Mouse (Mus musculus): Measurements from ENCODE around the gene Hoxc10. TPM values are rescaled to one million over a fixed set of nuclear protein-coding genes. Genes with fewer than 3 reads are reported as not detected.

Hoxc10 gene
- polyA plus RNA-seq, 1 experiment from 2014 or later = not detected

GRCm38 (mm10) chr15:102950877-102951276 lies 15.7 kb upstream of the Hoxc10 start:
- H3K4me2 ChIP-seq = no peak overlapping the region
- no peak overlapping the region for H3K4me3 ChIP-seq
- H3K27me3 ChIP-seq (replicated peaks) = peaks cover 100% of the 10 kb centered on the region
- no peak overlapping the region for H3K9ac ChIP-seq
- H3K27ac ChIP-seq = no peak overlapping the region
- no peak for ATAC-seq
- no peaks in the 10 kb centered on the region for H3K9me3 ChIP-seq (replicated peaks)
- no peaks in the 10 kb centered on the region for H3K36me3 ChIP-seq
- H3K4me1 ChIP-seq = no peaks in the 10 kb centered on the region
- 16% methylated on average over 2 of the region's 2 CpGs for WGBS (ENCODE audit: insufficient replicate concordance)

DNA sequence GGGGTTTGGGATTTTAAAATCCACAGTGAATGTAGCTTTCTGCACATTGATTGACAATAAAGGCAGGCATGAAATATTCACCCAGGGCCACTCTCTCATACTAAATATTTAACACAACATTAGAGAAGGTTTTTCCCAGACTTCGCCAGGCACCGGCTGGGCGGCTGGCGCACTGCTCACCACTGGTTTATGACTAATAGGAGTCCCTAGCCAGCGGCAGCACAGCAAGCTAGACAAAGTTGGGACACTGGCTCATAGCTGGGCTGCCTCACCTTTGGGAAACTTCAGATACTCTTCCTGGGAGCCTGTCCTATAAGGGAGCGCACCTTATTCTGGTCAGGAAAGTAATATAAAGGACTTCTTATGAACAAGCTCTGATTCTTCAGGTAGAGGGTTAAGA lies 13.0 kb upstream of the Hoxc10 start:
- H3K4me1 ChIP-seq = no peaks in the 10 kb centered on the region
- H3K27me3 ChIP-seq (replicated peaks) = peaks cover 100% of the 10 kb centered on the region
- no peak overlapping the region for H3K9ac ChIP-seq
- 10% methylated on average over 6 of the region's 6 CpGs for WGBS (ENCODE audit: insufficient replicate concordance)
- no peak overlapping the region for H3K27ac ChIP-seq
- H3K4me3 ChIP-seq = no peak overlapping the region
- H3K4me2 ChIP-seq = no peak overlapping the region
- H3K9me3 ChIP-seq (replicated peaks) = no peaks in the 10 kb centered on the region
- no peak for ATAC-seq
- no peaks in the 10 kb centered on the region for H3K36me3 ChIP-seq

DNA sequence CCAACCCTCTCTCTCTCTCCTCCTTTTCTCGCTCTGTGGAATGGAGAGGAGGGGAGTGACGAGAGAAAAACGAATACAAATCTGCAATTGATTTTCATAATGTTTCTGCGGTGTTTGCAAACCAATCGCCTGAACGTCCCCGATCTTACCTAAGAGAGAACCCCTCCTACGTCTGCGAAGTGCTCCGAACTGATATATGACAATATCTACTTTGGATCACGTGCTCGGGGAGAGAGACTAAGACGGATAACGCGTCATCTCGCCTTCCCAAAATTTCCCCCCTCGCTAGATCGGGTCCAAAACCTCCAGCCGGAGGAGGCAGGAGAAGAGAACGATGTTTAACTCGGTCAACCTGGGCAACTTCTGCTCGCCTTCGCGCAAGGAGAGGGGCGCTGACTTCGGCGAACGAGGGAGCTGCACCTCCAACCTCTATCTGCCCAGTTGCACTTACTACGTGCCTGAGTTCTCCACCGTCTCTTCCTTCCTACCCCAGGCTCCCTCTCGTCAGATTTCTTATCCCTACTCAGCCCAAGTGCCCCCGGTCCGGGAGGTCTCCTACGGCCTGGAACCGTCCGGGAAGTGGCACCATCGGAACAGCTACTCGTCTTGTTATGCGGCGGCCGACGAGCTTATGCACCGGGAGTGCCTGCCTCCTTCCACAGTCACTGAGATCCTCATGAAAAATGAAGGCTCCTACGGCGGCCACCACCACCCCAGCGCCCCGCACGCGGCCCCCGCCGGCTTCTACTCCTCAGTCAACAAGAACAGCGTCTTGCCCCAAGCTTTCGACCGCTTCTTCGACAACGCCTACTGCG lies 12.2 kb upstream of the Hoxc10 start, which contains the start of gene Hoxc11:
Hoxc11 (plus strand) TSS at position 236 of the 815 bp plus-strand sequence.
- H3K4me3 ChIP-seq = no peak within 1 kb of the TSS
- no peak for ATAC-seq
- no peak within 1 kb of the TSS for H3K9ac ChIP-seq
- H3K4me2 ChIP-seq = no peak within 1 kb of the TSS
- no peaks in the 10 kb centered on the region for H3K36me3 ChIP-seq
- 3% methylated on average over 57 of the region's 57 CpGs for WGBS (ENCODE audit: insufficient replicate concordance)
- H3K27me3 ChIP-seq (replicated peaks) = peaks cover 99% of the 10 kb centered on the region
- H3K27ac ChIP-seq = no peak within 1 kb of the TSS
- H3K9me3 ChIP-seq (replicated peaks) = no peaks in the 10 kb centered on the region
- no peaks in the 10 kb centered on the region for H3K4me1 ChIP-seq

DNA sequence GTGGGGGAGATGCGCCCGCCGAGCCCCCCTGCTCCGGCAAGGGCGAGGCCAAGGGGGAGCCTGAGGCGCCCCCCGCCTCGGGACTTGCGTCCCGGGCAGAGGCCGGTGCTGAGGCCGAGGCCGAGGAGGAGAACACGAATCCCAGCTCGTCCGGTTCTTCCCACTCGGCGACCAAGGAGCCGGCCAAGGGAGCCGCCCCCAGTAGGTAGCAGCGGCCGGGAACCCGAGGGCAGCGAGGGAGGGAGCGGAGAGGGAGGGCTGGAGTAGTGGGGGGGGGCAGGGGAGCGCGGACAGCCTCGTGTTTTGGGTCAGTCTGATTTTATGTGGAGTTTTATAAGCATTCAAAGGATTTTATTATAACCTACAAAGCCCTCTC lies 11.6 kb upstream of the Hoxc10 start:
- WGBS (ENCODE audit: insufficient replicate concordance) = 3% methylated on average over 27 of the region's 28 CpGs
- H3K4me3 ChIP-seq = no peak overlapping the region
- H3K27me3 ChIP-seq (replicated peaks) = peaks cover 99% of the 10 kb centered on the region
- no peaks in the 10 kb centered on the region for H3K9me3 ChIP-seq (replicated peaks)
- H3K27ac ChIP-seq = no peak overlapping the region
- no peaks in the 10 kb centered on the region for H3K36me3 ChIP-seq
- H3K9ac ChIP-seq = no peak overlapping the region
- no peaks in the 10 kb centered on the region for H3K4me1 ChIP-seq
- no peak overlapping the region for H3K4me2 ChIP-seq
- ATAC-seq = no peak

DNA sequence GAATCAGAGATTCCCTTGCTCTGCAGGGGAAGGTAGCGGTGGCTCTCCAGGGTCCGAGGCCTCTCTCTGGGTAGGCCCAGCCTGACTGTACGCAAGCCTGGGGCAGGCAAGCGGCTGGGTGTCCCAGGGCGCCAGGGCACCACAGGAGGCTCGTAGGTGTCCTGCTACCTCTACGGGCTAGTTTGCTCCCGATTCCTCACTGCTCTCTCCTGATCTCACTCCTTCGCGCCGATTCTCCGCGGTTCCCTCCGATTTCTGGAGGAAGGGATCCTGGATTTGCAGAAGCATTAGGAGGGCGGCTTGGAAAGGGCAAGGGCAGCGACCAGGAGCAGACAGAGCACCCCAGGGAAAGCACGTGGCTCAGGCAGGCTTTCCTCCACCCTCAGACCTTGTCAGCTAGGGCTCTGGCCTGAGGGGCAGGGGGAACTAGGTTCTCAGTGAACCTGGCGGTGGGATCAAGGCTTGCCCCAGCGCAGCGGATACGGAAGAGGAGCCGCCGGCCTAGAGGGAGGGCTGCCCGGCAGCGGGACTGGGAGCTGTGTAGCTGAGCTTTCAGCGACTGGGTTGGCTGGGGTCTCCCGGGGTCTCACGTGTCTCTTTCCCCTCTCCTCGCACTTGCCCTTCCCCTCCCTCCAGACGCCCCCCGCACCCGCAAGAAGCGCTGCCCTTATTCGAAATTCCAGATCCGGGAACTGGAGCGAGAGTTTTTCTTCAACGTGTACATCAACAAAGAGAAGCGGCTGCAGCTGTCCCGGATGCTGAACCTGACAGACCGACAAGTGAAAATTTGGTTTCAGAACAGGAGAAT lies 10.6 kb upstream of the Hoxc10 start:
- Histone ChIP-seq H3K4me1 (no peaks in the 10 kb centered on the region), H3K9ac (no peak overlapping the region), H3K27me3 (replicated peaks) (peaks cover 99% of the 10 kb centered on the region), H3K4me2 (no peak overlapping the region), H3K36me3 (no peaks in the 10 kb centered on the region), H3K9me3 (replicated peaks) (no peaks in the 10 kb centered on the region), H3K27ac (no peak overlapping the region), H3K4me3 (no peak overlapping the region)
- ATAC-seq = no peak
- WGBS (ENCODE audit: insufficient replicate concordance) = 2% methylated on average over 40 of the region's 40 CpGs

- Histone ChIP-seq H3K36me3 (no peaks in the 10 kb centered on the region), H3K9ac (no peak overlapping the region), H3K9me3 (replicated peaks) (no peaks in the 10 kb centered on the region), H3K4me1 (no peaks in the 10 kb centered on the region), H3K27ac (no peak overlapping the region), H3K27me3 (replicated peaks) (peaks cover 99% of the 10 kb centered on the region), H3K4me2 (no peak overlapping the region), H3K4me3 (no peak overlapping the region)
- no peak for ATAC-seq
- 2% methylated on average over 12 of the region's 12 CpGs for WGBS (ENCODE audit: insufficient replicate concordance)
These were observed 9.7 kb upstream of the Hoxc10 start for GRCm38 (mm10) chr15:102956906-102957305.

- no peak overlapping the region for H3K4me2 ChIP-seq
- H3K4me1 ChIP-seq = no peaks in the 10 kb centered on the region
These were observed 6.9 kb upstream of the Hoxc10 start for GRCm38 (mm10) chr15:102959663-102960191.

DNA sequence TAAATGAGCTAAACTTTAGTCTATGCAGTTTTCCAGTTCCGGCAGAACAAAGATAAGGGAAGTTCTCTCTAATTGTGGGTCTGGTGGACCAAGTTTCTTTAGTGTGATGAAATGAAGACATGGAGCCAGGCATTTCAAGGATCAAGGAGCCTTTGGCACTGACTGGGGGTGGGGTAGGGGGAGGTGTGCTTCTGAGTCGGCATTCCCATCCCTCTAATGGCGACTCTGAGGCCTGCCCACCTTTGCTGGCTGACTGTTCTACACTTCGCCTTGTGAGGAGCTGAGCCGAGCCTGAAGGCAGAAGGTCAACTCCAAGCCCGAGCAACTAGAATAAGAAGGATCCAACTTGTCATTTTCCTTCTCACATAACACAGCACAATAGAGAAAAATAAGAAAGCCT lies 4.9 kb upstream of the Hoxc10 start:
- Histone ChIP-seq H3K4me3 (no peak overlapping the region), H3K9ac (no peak overlapping the region), H3K4me1 (no peaks in the 10 kb centered on the region), H3K36me3 (no peaks in the 10 kb centered on the region), H3K27me3 (replicated peaks) (peaks cover 98% of the 10 kb centered on the region), H3K9me3 (replicated peaks) (no peaks in the 10 kb centered on the region), H3K4me2 (no peak overlapping the region), H3K27ac (no peak overlapping the region)
- 5% methylated on average over 6 of the region's 6 CpGs for WGBS (ENCODE audit: insufficient replicate concordance)
- ATAC-seq = no peak

More at GRCm38 (mm10) chr15:102959663-102960191, 6.9 kb upstream of the Hoxc10 start:
- no peak overlapping the region for H3K27ac ChIP-seq
- H3K9me3 ChIP-seq (replicated peaks) = no peaks in the 10 kb centered on the region
- H3K27me3 ChIP-seq (replicated peaks) = peaks cover 98% of the 10 kb centered on the region
- no peak overlapping the region for H3K9ac ChIP-seq
- H3K4me3 ChIP-seq = no peak overlapping the region
- ATAC-seq = no peak
- no peaks in the 10 kb centered on the region for H3K36me3 ChIP-seq
- 4% methylated on average over 13 of the region's 13 CpGs for WGBS (ENCODE audit: insufficient replicate concordance)

- H3K4me2 ChIP-seq = no peak overlapping the region
- WGBS (ENCODE audit: insufficient replicate concordance) = 2% methylated on average over 13 of the region's 13 CpGs
- no peaks in the 10 kb centered on the region for H3K9me3 ChIP-seq (replicated peaks)
- no peak overlapping the region for H3K4me3 ChIP-seq
- H3K27ac ChIP-seq = no peak overlapping the region
- H3K27me3 ChIP-seq (replicated peaks) = peaks cover 98% of the 10 kb centered on the region
- no peak overlapping the region for H3K9ac ChIP-seq
- ATAC-seq = no peak
- no peaks in the 10 kb centered on the region for H3K4me1 ChIP-seq
- no peaks in the 10 kb centered on the region for H3K36me3 ChIP-seq
These were observed 4.1 kb upstream of the Hoxc10 start for GRCm38 (mm10) chr15:102962492-102962891.

- no peak overlapping the region for H3K9ac ChIP-seq
- H3K27me3 ChIP-seq (replicated peaks) = peaks cover 97% of the 10 kb centered on the region
- H3K27ac ChIP-seq = no peak overlapping the region
- ATAC-seq = no peak
- WGBS (ENCODE audit: insufficient replicate concordance) = 6% methylated on average over 8 of the region's 8 CpGs
- H3K4me1 ChIP-seq = no peaks in the 10 kb centered on the region
- no peaks in the 10 kb centered on the region for H3K9me3 ChIP-seq (replicated peaks)
- no peaks in the 10 kb centered on the region for H3K36me3 ChIP-seq
- no peak overlapping the region for H3K4me3 ChIP-seq
- H3K4me2 ChIP-seq = no peak overlapping the region
These were observed 3.3 kb upstream of the Hoxc10 start for GRCm38 (mm10) chr15:102963259-102963658.

DNA sequence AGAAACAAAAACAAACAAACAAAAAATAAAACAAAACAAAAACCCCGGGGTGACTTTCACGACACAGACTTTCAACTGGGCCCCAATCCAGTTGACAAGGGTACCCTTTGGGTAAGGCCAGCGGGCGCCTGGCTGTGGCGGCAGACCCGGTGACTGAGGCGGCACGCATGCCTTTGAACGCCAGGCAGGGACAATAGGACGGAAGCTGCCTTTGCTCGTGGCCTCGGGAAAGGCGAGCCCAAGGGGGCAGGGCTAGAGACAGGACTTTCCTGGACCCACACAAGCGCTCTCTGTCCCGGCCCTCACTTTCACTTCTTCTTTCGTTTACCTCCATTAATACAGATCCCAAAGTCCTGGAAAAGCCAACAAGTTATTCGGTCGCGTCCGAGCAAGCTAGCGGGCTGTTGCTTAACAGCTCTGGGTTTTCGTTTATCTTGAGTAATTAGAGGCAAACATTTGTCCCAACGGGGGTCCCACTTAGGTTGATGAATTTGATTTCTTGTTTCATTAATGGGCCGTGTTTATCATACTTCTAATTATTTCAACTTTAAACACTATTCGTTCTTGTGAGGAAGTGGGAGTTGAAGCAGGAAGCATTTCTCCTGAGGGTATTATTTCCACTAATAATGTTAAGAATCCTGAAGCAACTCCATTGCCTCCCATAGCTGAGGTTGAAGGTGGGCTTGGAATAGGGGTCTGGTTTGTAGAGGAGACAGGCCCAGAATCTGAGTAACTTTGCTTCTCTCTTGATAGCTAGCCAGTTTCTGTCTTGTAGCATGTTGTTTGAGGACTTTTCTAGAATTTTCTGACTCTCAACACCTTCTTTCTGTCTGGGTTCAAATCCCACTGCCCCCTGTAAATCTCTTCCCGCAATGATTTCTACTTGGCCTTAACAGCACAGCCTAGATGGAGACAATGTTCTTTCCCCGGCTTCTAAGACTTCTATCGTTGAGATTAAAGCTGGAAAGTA lies 2.6 kb upstream of the Hoxc10 start:
- Histone ChIP-seq H3K4me3 (no peak overlapping the region), H3K36me3 (no peaks in the 10 kb centered on the region), H3K4me2 (no peak overlapping the region), H3K4me1 (no peaks in the 10 kb centered on the region), H3K27ac (no peak overlapping the region), H3K9ac (no peak overlapping the region), H3K27me3 (replicated peaks) (peaks cover 97% of the 10 kb centered on the region), H3K9me3 (replicated peaks) (no peaks in the 10 kb centered on the region)
- ATAC-seq = no peak
- 2% methylated on average over 28 of the region's 28 CpGs for WGBS (ENCODE audit: insufficient replicate concordance)

Data from liver, embryonic 12.5 days (tissue).